Mouse (Mus musculus): ENCODE results near the gene Snapc4. TPM values are rescaled to one million over a fixed set of nuclear protein-coding genes. Genes with fewer than 3 reads are reported as not detected.

Gene Snapc4
- polyA plus RNA-seq (2015; fragmentation: Nextera tagmentation; extraction: Ambion mirVana) = 15.7 and 18.9 TPM in 2 replicates

DNA sequence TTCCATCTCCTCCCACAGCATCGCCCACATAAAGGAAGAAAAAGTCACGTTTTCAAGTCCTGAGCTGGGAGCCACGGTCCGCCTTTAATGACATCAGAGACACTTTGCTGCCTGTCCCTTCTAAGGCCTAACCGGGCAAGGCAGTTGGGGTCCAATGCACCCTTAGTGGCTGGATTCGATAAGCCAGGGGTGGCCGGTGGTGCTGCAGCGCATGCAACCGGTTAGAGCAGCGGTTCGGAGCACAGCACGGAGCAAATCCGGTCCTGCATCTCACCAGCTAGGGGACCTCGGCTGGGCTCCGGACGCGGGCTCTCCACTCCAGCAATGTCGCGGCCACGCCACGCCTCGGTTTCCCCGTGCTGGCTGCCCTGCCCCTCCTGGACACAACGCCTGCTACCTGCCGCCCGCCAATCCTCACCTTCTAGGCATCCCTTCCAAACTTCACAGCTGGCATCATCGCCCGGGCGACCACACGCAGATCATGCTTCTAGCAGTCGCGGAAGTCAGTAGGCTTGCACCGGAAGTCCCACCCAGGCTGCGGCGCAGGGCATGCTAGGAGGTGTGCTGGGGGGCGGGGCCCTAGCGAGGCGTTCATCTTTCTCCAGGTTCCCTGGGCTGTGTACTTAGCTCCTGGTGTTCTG, at the start of gene Snapc4:
TSS of gene Snapc4 (minus strand) at position 523 of the 641 bp plus-strand sequence.
- Histone ChIP-seq H3K4me1 (peaks cover 11% of the 10 kb centered on the region), H3K27me3 (replicated peaks) (no peaks in the 10 kb centered on the region), H3K9ac (peak within 1 kb of the TSS; percentile 91), H3K4me2 (peak within 1 kb of the TSS; percentile 92), H3K36me3 (peaks cover 71% of the 10 kb centered on the region), H3K9me3 (no peaks in the 10 kb centered on the region), H3K27ac (replicated peaks) (peak within 1 kb of the TSS; percentile 34), H3K4me3 (peak within 1 kb of the TSS; percentile 78)
- ATAC-seq (ENCODE audit: extremely low read depth, insufficient number of reproducible peaks, low FRiP score, low TSS enrichment) = peak; percentile 79
- under 1% methylated on average over 38 of the region's 38 CpGs for WGBS

DNA sequence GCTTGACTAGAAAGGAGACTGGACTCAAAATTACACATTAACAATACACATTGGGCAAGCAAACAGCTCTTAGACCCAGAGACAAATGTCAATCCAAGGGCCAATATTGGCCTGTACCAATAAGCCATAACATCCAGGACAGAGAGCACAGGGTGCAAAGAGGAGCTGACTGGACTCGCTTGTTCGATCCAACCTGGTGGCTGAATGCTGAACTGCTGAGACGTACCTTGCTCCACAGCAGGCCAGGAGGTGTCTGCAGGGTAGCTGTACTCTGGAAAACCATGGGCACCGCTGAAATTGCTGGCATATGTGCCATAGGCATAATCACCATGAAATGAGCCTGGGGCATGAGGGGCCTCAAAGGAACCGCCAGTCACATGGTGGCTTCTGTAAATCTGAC, 49.4 kb upstream of the Snapc4 start:
- no peak for ATAC-seq (ENCODE audit: extremely low read depth, insufficient number of reproducible peaks, low FRiP score, low TSS enrichment)
- no peak overlapping the region for H3K27ac ChIP-seq (replicated peaks)
- H3K27me3 ChIP-seq (replicated peaks) = no peaks in the 10 kb centered on the region
- H3K4me1 ChIP-seq = no peaks in the 10 kb centered on the region
- H3K9me3 ChIP-seq = no peaks in the 10 kb centered on the region
- H3K36me3 ChIP-seq = peaks cover 98% of the 10 kb centered on the region
- no peak overlapping the region for H3K9ac ChIP-seq
- WGBS = 96% methylated on average over 5 of the region's 5 CpGs
- no peak overlapping the region for H3K4me2 ChIP-seq
- no peak overlapping the region for H3K4me3 ChIP-seq

DNA sequence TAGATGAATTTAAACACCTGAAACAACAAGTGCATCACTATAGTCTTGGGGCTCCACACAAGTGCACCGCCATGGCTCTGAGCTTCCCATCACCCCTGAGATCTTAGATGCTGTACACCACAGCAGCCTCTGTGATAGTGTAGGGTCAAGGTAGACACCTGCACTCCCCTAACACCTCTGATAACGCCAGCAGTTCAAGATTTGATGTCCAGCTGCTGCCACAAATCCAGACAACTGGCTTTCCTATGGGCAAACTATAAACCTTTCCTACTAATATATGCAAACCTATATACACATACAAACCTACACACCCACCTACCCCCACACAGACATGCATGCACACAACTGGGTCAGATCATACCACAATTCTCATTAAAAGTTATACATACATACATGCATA, 44.1 kb upstream of the Snapc4 start:
- no peak overlapping the region for H3K4me2 ChIP-seq
- no peak overlapping the region for H3K27ac ChIP-seq (replicated peaks)
- H3K9me3 ChIP-seq = no peaks in the 10 kb centered on the region
- no peak overlapping the region for H3K9ac ChIP-seq
- no peak for ATAC-seq (ENCODE audit: extremely low read depth, insufficient number of reproducible peaks, low FRiP score, low TSS enrichment)
- no peaks in the 10 kb centered on the region for H3K27me3 ChIP-seq (replicated peaks)
- 90% methylated on average over 2 of the region's 2 CpGs for WGBS
- peaks cover 99% of the 10 kb centered on the region for H3K36me3 ChIP-seq
- no peak overlapping the region for H3K4me3 ChIP-seq
- 0 out of 2 replicates have a peak, but pooled peaks cover 4% of the 10 kb centered on the region for H3K4me1 ChIP-seq

DNA sequence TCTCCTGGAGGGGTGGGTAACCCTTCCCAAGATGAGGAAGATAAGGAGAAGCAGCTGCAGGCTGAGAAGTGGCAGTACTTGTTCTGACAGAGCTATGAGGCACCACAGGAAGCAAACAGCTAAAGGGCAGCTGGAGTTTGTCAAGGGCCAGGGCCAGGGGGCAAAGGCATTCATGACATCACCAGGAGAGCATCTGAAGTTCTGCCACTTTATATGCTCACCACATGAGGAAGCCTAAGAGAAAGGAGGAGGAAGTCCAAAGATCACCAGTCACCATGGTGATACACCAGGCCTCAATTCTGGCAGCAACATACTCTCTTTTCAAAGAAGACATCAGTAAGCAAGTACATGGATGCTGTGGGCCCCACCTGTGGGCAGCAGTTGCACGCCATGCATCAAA, 42.6 kb upstream of the Snapc4 start:
- Histone ChIP-seq H3K9me3 (no peaks in the 10 kb centered on the region), H3K4me3 (no peak overlapping the region), H3K27me3 (replicated peaks) (no peaks in the 10 kb centered on the region), H3K27ac (replicated peaks) (no peak overlapping the region), H3K4me1 (0 out of 2 replicates have a peak, but pooled peaks cover 4% of the 10 kb centered on the region), H3K36me3 (peaks cover 99% of the 10 kb centered on the region), H3K4me2 (no peak overlapping the region), H3K9ac (no peak overlapping the region)
- ATAC-seq (ENCODE audit: extremely low read depth, insufficient number of reproducible peaks, low FRiP score, low TSS enrichment) = no peak
- WGBS = 83% methylated on average over 1 of the region's 1 CpGs

DNA sequence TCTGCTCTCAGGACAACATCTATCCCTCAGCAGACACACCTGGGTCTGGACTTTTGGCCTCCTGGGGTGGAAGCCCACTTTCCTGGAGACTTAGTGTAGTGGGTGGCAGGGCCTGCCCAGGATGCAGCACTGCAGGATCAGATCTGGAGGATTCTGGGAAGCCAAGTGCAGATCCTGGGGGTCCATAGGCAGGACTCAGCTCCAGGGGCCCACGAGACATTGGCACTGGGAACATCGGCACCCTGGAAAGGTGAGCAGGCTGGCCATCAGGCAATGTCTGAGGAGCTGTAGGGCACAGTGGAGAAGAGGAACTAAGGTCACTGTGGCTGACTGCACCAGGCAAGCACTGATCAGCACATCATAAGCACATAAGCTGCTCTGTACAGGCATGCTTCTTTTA, 41.5 kb upstream of the Snapc4 start:
- no peak overlapping the region for H3K9ac ChIP-seq

DNA sequence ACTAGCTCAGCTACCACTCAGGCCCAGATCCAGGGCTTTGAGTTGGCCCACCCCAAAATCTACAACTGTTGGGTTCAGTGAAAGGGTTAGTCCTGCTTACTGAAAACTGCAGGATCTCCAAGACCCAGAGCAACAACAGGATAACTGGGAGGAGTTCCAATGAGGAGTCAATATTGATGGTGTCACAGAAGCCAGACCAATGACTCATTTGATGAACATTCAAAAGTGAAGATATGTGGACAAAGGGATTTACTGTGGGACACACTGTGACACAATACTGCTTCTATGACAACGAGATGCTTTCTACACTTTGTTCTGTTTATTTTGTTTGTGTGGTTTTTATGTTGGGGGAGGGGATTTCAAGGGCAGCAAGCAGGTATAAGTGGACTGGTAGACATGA, 37.7 kb upstream of the Snapc4 start:
- Histone ChIP-seq H3K9ac (no peak overlapping the region), H3K27ac (replicated peaks) (no peak overlapping the region), H3K4me1 (0 out of 2 replicates have a peak, but pooled peaks cover 2% of the 10 kb centered on the region), H3K27me3 (replicated peaks) (no peaks in the 10 kb centered on the region), H3K9me3 (no peaks in the 10 kb centered on the region), H3K36me3 (peaks cover 100% of the 10 kb centered on the region), H3K4me2 (no peak overlapping the region), H3K4me3 (no peak overlapping the region)
- ATAC-seq (ENCODE audit: extremely low read depth, insufficient number of reproducible peaks, low FRiP score, low TSS enrichment) = no peak
- WGBS = 80% methylated on average over 1 of the region's 1 CpGs

More for the DNA sequence above, 41.5 kb upstream of the Snapc4 start:
- H3K36me3 ChIP-seq = peaks cover 99% of the 10 kb centered on the region
- no peak overlapping the region for H3K4me3 ChIP-seq
- no peak overlapping the region for H3K27ac ChIP-seq (replicated peaks)
- no peak for ATAC-seq (ENCODE audit: extremely low read depth, insufficient number of reproducible peaks, low FRiP score, low TSS enrichment)
- WGBS = 86% methylated on average over 2 of the region's 2 CpGs
- H3K4me1 ChIP-seq = 0 out of 2 replicates have a peak, but pooled peaks cover 4% of the 10 kb centered on the region
- no peaks in the 10 kb centered on the region for H3K27me3 ChIP-seq (replicated peaks)
- H3K9me3 ChIP-seq = no peaks in the 10 kb centered on the region
- no peak overlapping the region for H3K4me2 ChIP-seq

DNA sequence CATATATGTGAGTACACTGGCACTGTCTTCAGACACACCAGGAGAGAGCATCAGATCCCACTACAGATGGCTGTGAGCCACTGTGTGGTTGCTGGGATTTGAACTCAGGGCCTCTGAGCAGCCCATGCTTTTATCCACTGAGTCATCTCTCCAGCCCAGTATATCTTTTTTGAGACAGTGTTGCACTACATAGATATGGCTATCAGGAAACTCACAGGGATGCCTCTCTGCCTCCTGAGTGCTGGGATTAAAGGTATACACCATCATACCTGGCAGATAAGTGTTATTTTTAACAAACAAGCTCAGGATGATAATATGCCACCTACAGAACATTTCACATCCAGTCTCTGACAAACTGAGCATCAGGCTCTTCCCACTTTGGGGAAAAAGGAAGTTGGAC, 36.6 kb upstream of the Snapc4 start:
- Histone ChIP-seq H3K27me3 (replicated peaks) (no peaks in the 10 kb centered on the region), H3K4me1 (no peaks in the 10 kb centered on the region), H3K36me3 (peaks cover 100% of the 10 kb centered on the region), H3K4me2 (no peak overlapping the region), H3K9ac (no peak overlapping the region), H3K9me3 (no peaks in the 10 kb centered on the region), H3K4me3 (no peak overlapping the region), H3K27ac (replicated peaks) (no peak overlapping the region)
- ATAC-seq (ENCODE audit: extremely low read depth, insufficient number of reproducible peaks, low FRiP score, low TSS enrichment) = no peak

DNA sequence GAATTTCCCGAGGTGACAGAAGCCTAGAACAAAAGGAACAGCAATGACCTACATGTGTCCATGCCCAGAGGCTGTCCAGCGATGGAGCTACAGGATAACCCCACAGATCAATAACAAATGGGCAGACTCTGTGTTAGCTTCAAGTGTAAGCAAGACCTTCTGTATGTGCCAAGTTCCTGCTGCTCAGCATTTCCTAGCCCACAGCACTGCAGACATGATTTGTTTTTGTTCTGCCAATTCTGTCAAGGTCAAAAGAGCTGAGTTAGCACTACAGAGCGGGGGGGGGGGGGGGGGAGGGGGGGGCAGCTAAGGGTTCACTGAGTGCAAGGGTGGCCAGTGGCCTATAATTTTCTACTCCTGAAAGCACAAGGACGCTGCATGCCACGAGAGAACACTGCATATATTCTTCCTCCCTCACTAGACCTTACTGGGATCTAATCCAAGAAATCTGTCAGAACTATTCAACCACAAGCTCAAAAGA, 30.5 kb upstream of the Snapc4 start:
- Histone ChIP-seq H3K27ac (replicated peaks) (no peak overlapping the region), H3K4me2 (no peak overlapping the region), H3K4me3 (no peak overlapping the region), H3K9me3 (no peaks in the 10 kb centered on the region), H3K36me3 (peaks cover 76% of the 10 kb centered on the region), H3K27me3 (replicated peaks) (no peaks in the 10 kb centered on the region), H3K4me1 (peaks cover 29% of the 10 kb centered on the region), H3K9ac (peak overlapping the region; percentile 10; the same call in 1 of the 2 replicates)
- ATAC-seq (ENCODE audit: extremely low read depth, insufficient number of reproducible peaks, low FRiP score, low TSS enrichment) = no peak
- WGBS = 78% methylated on average over 5 of the region's 5 CpGs

DNA sequence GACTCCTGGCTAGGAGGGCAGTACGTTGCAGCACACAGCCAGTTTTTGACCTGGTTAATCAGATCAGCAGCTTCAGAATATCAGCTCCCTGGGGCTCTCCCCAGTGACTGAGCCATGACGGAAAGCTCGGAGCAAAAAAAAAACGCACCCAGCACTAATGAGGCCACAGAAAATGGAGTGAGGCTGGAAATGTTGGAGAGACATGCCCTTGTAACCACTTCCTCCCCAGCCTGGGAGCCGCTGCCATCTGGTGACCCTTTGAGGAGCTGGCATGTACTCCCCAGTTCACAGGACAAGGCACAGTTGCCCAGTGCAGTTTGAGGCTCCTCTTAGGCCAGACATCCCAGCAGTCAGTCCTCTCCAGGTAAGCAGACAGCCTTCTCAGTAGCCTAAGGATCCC, 29.6 kb upstream of the Snapc4 start:
- WGBS = 76% methylated on average over 5 of the region's 5 CpGs
- peaks cover 72% of the 10 kb centered on the region for H3K36me3 ChIP-seq

DNA sequence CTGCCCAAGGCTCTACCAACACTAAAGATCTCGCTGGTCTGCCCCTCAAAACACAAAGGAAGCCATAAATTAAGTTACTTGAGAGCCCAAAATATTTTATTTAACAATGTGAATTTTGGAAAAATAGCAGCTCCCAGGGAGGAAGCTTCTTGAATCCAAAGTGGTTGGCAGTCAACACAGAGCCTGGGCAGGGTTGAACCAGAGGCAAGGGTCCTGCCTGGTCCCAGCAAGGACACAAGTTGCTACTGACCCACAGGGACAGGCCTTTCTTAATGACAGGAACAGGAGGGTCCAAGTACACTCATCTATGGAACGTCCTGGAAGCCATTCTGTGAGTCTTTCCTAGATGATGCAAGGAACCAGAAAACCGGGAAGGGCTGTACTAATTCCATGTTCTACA, 28.9 kb upstream of the Snapc4 start:
- peaks cover 64% of the 10 kb centered on the region for H3K36me3 ChIP-seq
- H3K27me3 ChIP-seq (replicated peaks) = no peaks in the 10 kb centered on the region
- peak overlapping the region; percentile 92 for H3K4me3 ChIP-seq
- no peaks in the 10 kb centered on the region for H3K9me3 ChIP-seq
- H3K9ac ChIP-seq = no peak overlapping the region
- peaks cover 40% of the 10 kb centered on the region for H3K4me1 ChIP-seq
- peak overlapping the region; percentile 86 for H3K4me2 ChIP-seq
- 57% methylated on average over 3 of the region's 3 CpGs for WGBS
- ATAC-seq (ENCODE audit: extremely low read depth, insufficient number of reproducible peaks, low FRiP score, low TSS enrichment) = no peak
- no peak overlapping the region for H3K27ac ChIP-seq (replicated peaks)

More for the DNA sequence above, 29.6 kb upstream of the Snapc4 start:
- Histone ChIP-seq H3K4me2 (no peak overlapping the region), H3K9me3 (no peaks in the 10 kb centered on the region), H3K9ac (no peak overlapping the region), H3K4me3 (no peak overlapping the region), H3K27me3 (replicated peaks) (no peaks in the 10 kb centered on the region), H3K4me1 (peaks cover 34% of the 10 kb centered on the region), H3K27ac (replicated peaks) (no peak overlapping the region)
- ATAC-seq (ENCODE audit: extremely low read depth, insufficient number of reproducible peaks, low FRiP score, low TSS enrichment) = no peak

DNA sequence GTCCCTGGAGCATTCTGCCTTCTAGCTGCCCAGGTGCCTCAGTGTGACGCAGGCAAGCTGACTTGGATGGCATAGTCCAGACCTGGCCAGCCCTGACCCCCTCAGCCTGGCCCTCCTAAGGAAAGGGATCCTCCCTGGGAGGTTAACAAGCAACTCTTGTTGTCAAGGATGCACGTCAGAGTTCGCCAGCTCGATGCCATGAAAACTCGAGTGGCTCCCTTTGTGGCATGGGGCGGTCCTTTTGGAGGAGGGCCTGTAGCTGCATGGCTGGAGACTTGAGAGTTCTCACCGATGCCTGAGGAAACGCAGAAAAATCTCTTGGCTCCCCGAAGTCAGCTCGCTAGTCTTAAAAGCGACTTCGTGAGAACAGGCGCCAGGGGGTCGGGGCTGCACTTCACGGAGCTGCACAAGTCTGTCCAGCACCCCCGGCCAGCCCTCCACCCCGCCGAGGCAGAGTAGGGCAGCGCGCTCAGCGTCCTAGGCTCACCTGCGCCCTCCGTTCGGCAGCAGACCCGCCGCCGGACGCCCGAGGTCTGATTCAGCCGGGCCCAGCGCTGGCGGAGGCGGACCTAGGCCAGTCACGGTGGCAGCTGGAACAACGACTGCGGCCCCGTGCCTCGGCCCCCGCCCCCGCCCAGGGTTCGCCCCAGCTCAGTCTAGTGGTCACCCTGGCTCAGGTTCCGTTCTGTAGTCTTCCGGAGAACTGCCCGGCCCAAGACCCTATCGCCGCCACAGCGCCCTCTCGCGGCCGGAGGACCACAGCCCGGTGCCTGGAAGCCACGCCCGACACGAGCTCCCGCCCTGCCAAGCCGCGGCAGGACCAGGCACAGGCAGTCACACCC, 28.3 kb upstream of the Snapc4 start, which contains the start of gene Inpp5e:
TSS of gene Inpp5e (minus strand) at position 689 of the 842 bp plus-strand sequence.
- Histone ChIP-seq H3K4me2 (peak within 1 kb of the TSS; percentile 86), H3K27ac (replicated peaks) (peak within 1 kb of the TSS; percentile 83), H3K4me1 (peaks cover 40% of the 10 kb centered on the region), H3K36me3 (peaks cover 58% of the 10 kb centered on the region), H3K4me3 (peak within 1 kb of the TSS; percentile 92), H3K9me3 (no peaks in the 10 kb centered on the region), H3K27me3 (replicated peaks) (no peaks in the 10 kb centered on the region), H3K9ac (peak within 1 kb of the TSS; percentile 96)
- peak; percentile 91 for ATAC-seq (ENCODE audit: extremely low read depth, insufficient number of reproducible peaks, low FRiP score, low TSS enrichment)
- WGBS = under 1% methylated on average over 57 of the region's 57 CpGs
